Mouse (Mus musculus): ENCODE measurements around the gene Cyb561a3. TPM values are rescaled to one million over a fixed set of nuclear protein-coding genes. Genes with fewer than 3 reads are reported as not detected.
A peak's percentile ranks its signal among the peaks of the same experiment; 100 is the strongest.

Cyb561a3 gene
- polyA plus RNA-seq, 1 experiment from 2014 or later: 18.0 TPM

DNA sequence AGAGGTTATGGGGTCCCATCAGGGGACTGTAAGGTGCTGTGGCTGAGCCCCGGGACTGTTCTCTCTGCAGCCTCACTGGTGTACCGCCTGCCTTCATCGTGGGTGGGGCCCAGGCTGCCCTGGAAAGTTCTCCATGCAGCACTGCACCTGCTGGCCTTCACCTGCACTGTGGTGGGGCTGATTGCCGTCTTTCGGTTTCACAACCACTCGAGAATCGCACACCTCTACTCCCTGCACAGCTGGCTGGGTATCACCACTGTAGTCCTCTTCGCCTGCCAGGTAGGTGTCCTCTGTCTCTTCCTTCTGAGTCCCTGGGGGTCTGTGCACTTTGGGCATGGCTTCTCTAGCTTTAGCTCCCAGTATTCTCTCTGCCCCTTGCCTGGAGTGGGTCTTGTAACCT is 8.1 kb downstream of the Cyb561a3 start:
- Histone ChIP-seq H3K27ac (ENCODE audit: low read depth) (no peak overlapping the region), H3K4me3 (ENCODE audit: low read depth, low read length) (no peak overlapping the region), H3K27me3 (replicated peaks; ENCODE audit: control insufficient read depth, insufficient read depth, low read length) (no peaks in the 10 kb centered on the region), H3K9me3 (ENCODE audit: control insufficient read depth, low read length) (no peaks in the 10 kb centered on the region), H3K9ac (ENCODE audit: low read length) (no peak overlapping the region), H3K4me2 (ENCODE audit: low read length) (no peak overlapping the region), H3K4me1 (replicated peaks; ENCODE audit: control insufficient read depth, insufficient read depth, low read length) (no peaks in the 10 kb centered on the region), H3K36me3 (ENCODE audit: control insufficient read depth, insufficient read depth, low read length) (0 out of 2 replicates have a peak, but pooled peaks cover 4% of the 10 kb centered on the region)
- no peak for DNase-seq (ENCODE audit: low spot score)
- WGBS: 74% methylated on average over 8 of the region's 8 CpGs
- no peak for ATAC-seq (replicated peaks; ENCODE audit: low FRiP score, low TSS enrichment, low read depth)

DNA sequence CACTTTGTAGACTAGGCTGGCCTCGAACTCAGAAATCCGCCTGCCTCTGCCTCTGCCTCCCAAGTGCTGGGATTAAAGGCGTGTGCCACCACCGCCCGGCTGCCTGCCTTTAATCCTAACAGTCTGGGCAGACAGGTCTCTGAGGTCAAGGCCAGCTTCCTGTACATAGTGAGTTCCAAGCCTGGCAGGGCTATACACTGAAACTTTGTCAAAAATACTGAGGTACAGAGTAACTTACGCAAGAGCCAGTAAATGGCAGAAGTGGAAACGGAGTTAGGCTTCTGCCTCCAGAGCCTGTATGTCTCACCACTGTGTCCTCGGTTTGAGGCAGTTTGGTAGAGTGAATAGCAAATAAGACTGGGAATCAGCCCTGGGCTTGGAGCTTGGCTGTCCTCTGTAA is 10.3 kb downstream of the Cyb561a3 start:
- DNase-seq (ENCODE audit: low spot score) (no peak), ATAC-seq (replicated peaks; ENCODE audit: low FRiP score, low TSS enrichment, low read depth) (no peak)
- WGBS: 89% methylated on average over 8 of the region's 8 CpGs
- H3K4me2 ChIP-seq (ENCODE audit: low read length): no peak overlapping the region
- H3K9ac ChIP-seq (ENCODE audit: low read length): no peak overlapping the region
- H3K27ac ChIP-seq (ENCODE audit: low read depth): no peak overlapping the region
- H3K9me3 ChIP-seq (ENCODE audit: control insufficient read depth, low read length): no peaks in the 10 kb centered on the region
- H3K4me1 ChIP-seq (replicated peaks; ENCODE audit: control insufficient read depth, insufficient read depth, low read length): no peaks in the 10 kb centered on the region
- H3K36me3 ChIP-seq (ENCODE audit: control insufficient read depth, insufficient read depth, low read length): peaks cover 8% of the 10 kb centered on the region; the same call in 1 of the 2 replicates
- H3K4me3 ChIP-seq (ENCODE audit: low read depth, low read length): no peak overlapping the region
- H3K27me3 ChIP-seq (replicated peaks; ENCODE audit: control insufficient read depth, insufficient read depth, low read length): no peaks in the 10 kb centered on the region

DNA sequence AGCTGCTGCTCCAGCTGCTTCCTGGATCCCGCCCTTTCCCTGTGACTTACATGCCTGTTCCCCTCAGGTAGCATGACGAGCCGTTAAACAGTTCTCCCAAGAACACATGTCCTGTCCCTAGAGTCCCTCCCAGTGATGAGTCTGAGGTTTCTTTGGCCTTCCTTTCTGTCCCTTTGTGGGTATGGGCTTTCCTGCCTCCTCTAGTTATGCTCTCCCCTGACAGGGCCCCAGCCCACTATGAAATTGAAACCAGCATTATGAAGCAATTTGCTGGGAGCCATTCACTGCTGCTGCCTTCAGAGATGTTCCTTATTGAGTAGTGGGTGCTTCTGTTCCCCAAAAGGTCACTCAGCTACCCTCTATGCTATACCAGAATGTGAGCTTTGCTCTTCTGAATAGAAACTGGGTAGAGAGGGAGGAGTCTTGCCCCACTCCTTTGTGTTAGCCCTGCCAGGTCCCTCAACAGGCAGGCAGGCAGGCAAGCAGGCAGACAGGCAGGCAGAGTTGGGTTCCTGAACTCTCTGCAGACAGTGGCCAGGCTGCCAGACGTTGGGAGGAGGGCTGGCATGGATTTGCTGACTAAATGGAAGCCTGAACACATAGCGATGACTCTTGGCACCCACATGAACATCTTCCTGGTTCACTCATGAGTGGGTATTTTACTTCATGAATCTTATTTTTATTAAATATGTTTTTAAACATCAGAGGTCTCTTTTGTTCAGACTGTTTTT is 12.3 kb downstream of the Cyb561a3 start:
- H3K9me3 ChIP-seq (ENCODE audit: control insufficient read depth, low read length): no peaks in the 10 kb centered on the region
- no peaks in the 10 kb centered on the region for H3K4me1 ChIP-seq (replicated peaks; ENCODE audit: control insufficient read depth, insufficient read depth, low read length)
- H3K27ac ChIP-seq (ENCODE audit: low read depth): no peak overlapping the region
- ATAC-seq (replicated peaks; ENCODE audit: low FRiP score, low TSS enrichment, low read depth) (no peak), DNase-seq (ENCODE audit: low spot score) (no peak)
- H3K36me3 ChIP-seq (ENCODE audit: control insufficient read depth, insufficient read depth, low read length): peaks cover 28% of the 10 kb centered on the region
- no peak overlapping the region for H3K9ac ChIP-seq (ENCODE audit: low read length)
- no peak overlapping the region for H3K4me2 ChIP-seq (ENCODE audit: low read length)
- no peak overlapping the region for H3K4me3 ChIP-seq (ENCODE audit: low read depth, low read length)
- no peaks in the 10 kb centered on the region for H3K27me3 ChIP-seq (replicated peaks; ENCODE audit: control insufficient read depth, insufficient read depth, low read length)
- 70% methylated on average over 5 of the region's 5 CpGs for WGBS

DNA sequence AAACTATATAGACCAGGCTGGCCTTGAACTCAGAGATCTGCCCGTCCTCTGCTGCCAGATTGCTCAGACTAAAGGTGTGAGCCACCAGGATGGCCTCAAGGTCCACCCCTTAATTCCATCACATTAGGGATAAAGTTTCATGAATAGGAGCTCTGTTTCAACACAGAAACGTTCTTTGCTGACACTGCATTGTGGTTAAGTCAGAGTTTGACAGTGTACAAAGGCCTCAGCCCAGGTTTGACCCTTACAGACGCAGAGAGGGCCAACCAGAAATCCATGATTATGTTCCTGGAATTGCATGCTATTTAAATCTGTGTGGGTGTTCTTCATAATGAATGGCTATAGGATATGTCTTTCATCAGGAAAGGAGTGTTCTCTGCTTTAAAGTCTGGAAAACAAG is 13.3 kb downstream of the Cyb561a3 start:
- H3K9ac ChIP-seq (ENCODE audit: low read length): no peak overlapping the region
- H3K27me3 ChIP-seq (replicated peaks; ENCODE audit: control insufficient read depth, insufficient read depth, low read length): no peaks in the 10 kb centered on the region
- H3K4me2 ChIP-seq (ENCODE audit: low read length): no peak overlapping the region
- peaks cover 29% of the 10 kb centered on the region for H3K36me3 ChIP-seq (ENCODE audit: control insufficient read depth, insufficient read depth, low read length)
- H3K4me3 ChIP-seq (ENCODE audit: low read depth, low read length): no peak overlapping the region
- no peak overlapping the region for H3K27ac ChIP-seq (ENCODE audit: low read depth)
- no peak for DNase-seq (ENCODE audit: low spot score)
- H3K9me3 ChIP-seq (ENCODE audit: control insufficient read depth, low read length): no peaks in the 10 kb centered on the region
- 72% methylated on average over 3 of the region's 3 CpGs for WGBS
- H3K4me1 ChIP-seq (replicated peaks; ENCODE audit: control insufficient read depth, insufficient read depth, low read length): no peaks in the 10 kb centered on the region
- no peak for ATAC-seq (replicated peaks; ENCODE audit: low FRiP score, low TSS enrichment, low read depth)

DNA sequence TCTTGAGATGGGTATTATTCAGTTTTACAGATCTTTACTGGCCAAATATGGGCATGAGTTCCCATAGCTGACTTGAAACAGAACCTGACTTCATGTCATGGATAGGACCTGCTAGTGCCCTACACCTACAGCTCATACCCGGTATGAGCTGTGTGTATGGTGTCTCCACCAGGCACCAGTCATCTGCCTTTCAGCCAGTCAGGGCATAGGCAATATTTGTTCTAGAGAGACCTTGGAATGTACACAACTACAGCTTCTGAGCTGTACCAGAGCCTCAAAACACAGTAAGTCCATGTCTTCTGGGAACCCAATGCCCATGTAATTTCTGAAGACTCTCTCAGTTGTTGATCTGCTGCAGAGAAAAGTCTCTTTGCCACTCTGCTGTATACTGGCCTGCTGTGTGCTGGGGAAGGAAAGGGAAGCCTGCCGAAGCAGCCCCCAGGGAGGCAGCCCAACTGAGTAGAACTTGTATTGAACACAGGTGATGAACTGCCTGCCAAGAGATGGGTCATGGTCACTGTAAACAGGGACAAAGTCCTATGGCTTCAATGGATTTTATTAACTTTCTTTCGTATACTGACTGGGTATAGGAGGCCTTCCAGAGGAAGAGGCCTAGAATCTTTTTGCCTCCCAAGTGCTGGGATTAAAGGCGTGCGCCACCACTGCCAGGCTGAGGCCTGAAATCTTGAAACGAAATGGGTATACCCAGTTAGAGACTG is 14.8 kb downstream of the Cyb561a3 start:
- no peak overlapping the region for H3K9ac ChIP-seq (ENCODE audit: low read length)
- H3K27ac ChIP-seq (ENCODE audit: low read depth): no peak overlapping the region
- no peak overlapping the region for H3K4me3 ChIP-seq (ENCODE audit: low read depth, low read length)
- no peak for ATAC-seq (replicated peaks; ENCODE audit: low FRiP score, low TSS enrichment, low read depth)
- H3K27me3 ChIP-seq (replicated peaks; ENCODE audit: control insufficient read depth, insufficient read depth, low read length): no peaks in the 10 kb centered on the region
- no peaks in the 10 kb centered on the region for H3K4me1 ChIP-seq (replicated peaks; ENCODE audit: control insufficient read depth, insufficient read depth, low read length)
- H3K4me2 ChIP-seq (ENCODE audit: low read length): no peak overlapping the region
- DNase-seq (ENCODE audit: low spot score): no peak
- 91% methylated on average over 6 of the region's 6 CpGs for WGBS
- H3K9me3 ChIP-seq (ENCODE audit: control insufficient read depth, low read length): no peaks in the 10 kb centered on the region
- H3K36me3 ChIP-seq (ENCODE audit: control insufficient read depth, insufficient read depth, low read length): peaks cover 36% of the 10 kb centered on the region

DNA sequence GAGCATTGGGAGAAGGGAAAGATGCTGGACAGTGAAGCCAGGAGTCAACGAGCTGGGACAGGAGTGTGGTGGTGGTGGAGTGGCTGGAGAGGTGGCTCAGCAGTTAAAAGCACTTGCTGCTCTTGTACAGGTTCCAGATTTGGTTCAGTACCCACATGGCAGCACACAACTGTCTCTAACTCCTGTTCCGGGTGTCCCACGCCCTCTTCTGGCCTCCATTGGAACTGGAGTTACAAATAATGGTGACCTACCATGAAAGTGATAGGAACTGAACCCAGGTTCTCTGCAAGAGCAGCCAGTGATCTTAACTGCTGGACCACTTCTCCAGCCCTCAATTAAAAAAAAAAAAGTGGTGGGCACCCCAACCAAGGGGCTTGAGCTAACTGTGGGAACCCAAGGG is 21.2 kb downstream of the Cyb561a3 start:
- H3K36me3 ChIP-seq (ENCODE audit: control insufficient read depth, insufficient read depth, low read length): peaks cover 32% of the 10 kb centered on the region
- H3K9ac ChIP-seq (ENCODE audit: low read length): no peak overlapping the region

DNA sequence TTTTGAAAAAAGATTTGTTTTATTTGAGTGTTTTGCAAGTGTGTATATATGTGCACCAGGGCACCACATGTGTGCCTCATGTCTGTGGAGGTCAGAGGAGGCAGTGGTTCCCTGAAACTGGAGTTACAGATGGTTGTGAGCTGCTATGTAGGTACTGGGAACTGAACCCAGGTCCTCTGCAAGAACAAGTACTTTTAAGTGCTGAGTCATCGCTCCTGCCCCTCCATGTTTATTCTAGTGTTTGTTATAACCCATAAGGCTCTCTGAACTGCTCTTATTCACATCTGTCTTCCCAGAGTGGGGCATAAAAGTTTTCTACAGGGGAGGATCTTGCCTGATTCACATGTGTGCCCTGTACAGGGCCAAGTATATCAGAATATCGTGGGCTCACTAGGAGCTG is 22.7 kb downstream of the Cyb561a3 start:
- Histone ChIP-seq H3K27ac (ENCODE audit: low read depth) (no peak overlapping the region), H3K9me3 (ENCODE audit: control insufficient read depth, low read length) (no peaks in the 10 kb centered on the region), H3K4me1 (replicated peaks; ENCODE audit: control insufficient read depth, insufficient read depth, low read length) (peaks cover 10% of the 10 kb centered on the region), H3K36me3 (ENCODE audit: control insufficient read depth, insufficient read depth, low read length) (peaks cover 21% of the 10 kb centered on the region), H3K4me3 (ENCODE audit: low read depth, low read length) (no peak overlapping the region), H3K27me3 (replicated peaks; ENCODE audit: control insufficient read depth, insufficient read depth, low read length) (no peaks in the 10 kb centered on the region), H3K4me2 (ENCODE audit: low read length) (no peak overlapping the region), H3K9ac (ENCODE audit: low read length) (no peak overlapping the region)
- DNase-seq (ENCODE audit: low spot score): no peak
- 92% methylated on average over 2 of the region's 2 CpGs for WGBS
- no peak for ATAC-seq (replicated peaks; ENCODE audit: low FRiP score, low TSS enrichment, low read depth)

More for the DNA sequence above, 21.2 kb downstream of the Cyb561a3 start:
- no peak for ATAC-seq (replicated peaks; ENCODE audit: low FRiP score, low TSS enrichment, low read depth)
- H3K9me3 ChIP-seq (ENCODE audit: control insufficient read depth, low read length): no peaks in the 10 kb centered on the region
- H3K4me1 ChIP-seq (replicated peaks; ENCODE audit: control insufficient read depth, insufficient read depth, low read length): peaks cover 3% of the 10 kb centered on the region
- no peak overlapping the region for H3K27ac ChIP-seq (ENCODE audit: low read depth)
- H3K27me3 ChIP-seq (replicated peaks; ENCODE audit: control insufficient read depth, insufficient read depth, low read length): no peaks in the 10 kb centered on the region
- H3K4me3 ChIP-seq (ENCODE audit: low read depth, low read length): no peak overlapping the region
- H3K4me2 ChIP-seq (ENCODE audit: low read length): no peak overlapping the region
- DNase-seq (ENCODE audit: low spot score): no peak
- 43% methylated on average over 3 of the region's 3 CpGs for WGBS

DNA sequence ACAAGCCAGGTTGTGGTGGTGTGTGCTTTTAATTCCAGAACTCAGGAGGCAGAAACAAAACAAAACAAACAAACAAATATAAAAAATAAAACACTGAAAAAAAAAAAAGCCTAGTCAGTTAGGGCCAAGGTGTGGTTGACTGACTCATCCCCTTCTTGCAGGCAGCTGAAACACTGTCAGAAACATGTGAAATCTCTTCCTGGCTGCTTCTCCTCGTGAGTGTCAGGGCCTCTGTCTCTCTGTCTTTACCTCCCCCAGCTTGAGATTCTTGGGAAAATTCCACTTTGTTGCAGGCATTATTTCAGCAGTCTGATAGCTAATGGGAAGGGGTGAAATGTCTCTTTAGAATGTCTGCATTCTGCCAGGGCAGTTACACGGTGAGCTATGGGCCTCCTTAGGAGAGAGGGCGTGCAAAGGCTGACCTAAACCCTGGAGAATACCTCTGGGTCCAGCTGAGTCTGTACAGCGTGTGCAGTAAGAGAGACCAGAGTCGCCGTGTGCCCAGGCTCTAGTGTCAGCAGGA is 25.3 kb downstream of the Cyb561a3 start:
- Histone ChIP-seq H3K4me1 (replicated peaks; ENCODE audit: control insufficient read depth, insufficient read depth, low read length) (peaks cover 21% of the 10 kb centered on the region), H3K27me3 (replicated peaks; ENCODE audit: control insufficient read depth, insufficient read depth, low read length) (no peaks in the 10 kb centered on the region), H3K9me3 (ENCODE audit: control insufficient read depth, low read length) (no peaks in the 10 kb centered on the region), H3K9ac (ENCODE audit: low read length) (peak overlapping the region; percentile 61), H3K36me3 (ENCODE audit: control insufficient read depth, insufficient read depth, low read length) (peaks cover 14% of the 10 kb centered on the region), H3K4me2 (ENCODE audit: low read length) (peak overlapping the region; percentile 53), H3K27ac (ENCODE audit: low read depth) (peak overlapping the region; percentile 92), H3K4me3 (ENCODE audit: low read depth, low read length) (peak overlapping the region; percentile 29)
- WGBS: 8% methylated on average over 6 of the region's 6 CpGs
- ATAC-seq (replicated peaks; ENCODE audit: low FRiP score, low TSS enrichment, low read depth) (0 out of 2 replicates have a peak, but pooled peaks have one; percentile 12), DNase-seq (ENCODE audit: low spot score) (peak; percentile 62)

Data from intestine, embryonic 14.5 days (tissue).